Mouse (Mus musculus): Measurements from ENCODE around the gene Sept10. TPM values are rescaled to one million over a fixed set of nuclear protein-coding genes. Genes with fewer than 3 reads are reported as not detected.

Gene Sept10
- total and polyA plus RNA-seq, 3 experiments = 8.3 to 48.2 (median 40.9) TPM

DNA sequence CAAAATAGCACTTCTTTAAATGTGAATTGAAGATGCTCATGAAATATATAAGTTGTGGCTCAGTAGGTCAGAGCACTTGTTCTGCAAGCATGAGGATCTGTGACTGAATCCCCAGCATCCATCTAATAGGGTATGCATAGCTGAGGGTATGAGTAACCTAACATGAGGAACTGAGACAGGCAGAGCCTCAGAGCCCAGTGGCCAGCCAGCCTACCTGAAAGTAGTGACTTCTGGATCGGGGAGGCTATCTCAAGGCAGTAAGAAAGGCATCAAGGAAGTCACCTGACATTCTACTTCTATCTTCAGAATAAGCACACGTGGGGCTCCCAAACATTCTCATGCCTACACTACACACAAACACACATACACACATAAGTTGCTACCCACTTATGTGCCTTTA is 3.5 kb upstream of the Sept10 start:
- peak; percentile 14 for DNase-seq

DNA sequence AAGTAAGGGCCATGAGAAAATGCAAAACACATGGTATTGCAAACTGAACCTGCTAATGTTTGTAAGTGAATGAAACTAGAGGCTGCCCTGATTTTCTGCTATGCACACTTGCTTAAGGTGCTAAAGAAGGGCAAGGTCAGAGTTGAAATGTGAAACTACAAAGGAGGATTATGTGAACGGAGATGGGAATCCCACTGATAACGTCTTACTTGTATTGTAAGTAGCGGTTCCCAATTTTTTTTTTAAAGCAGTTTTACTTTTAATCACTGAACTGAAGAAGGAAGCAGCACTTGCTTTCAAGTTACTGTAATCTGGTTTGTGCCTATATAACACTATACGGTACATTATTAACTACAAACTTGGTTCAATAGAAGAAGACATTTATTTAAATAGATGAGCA is 2.2 kb upstream of the Sept10 start:
- DNase-seq = no peak

DNA sequence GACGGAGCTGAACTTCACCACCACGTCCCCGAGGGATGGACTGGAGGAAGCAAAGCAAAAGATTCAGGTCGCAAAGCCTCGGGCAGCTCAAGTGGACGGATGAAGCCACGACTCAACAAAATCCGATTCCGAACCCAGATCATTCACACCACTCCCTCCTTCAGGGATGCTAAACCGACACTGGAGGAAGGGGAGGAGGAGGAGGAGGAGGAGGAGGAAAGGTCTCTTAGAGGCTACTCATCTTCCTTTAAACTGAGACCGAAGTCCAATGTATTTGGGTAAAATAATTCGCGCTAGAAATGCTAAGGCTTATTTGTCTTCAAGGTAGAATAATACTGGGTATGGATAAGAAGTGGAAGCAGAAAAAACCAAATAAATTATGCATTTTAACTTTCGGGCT is 1.7 kb upstream of the Sept10 start:
- DNase-seq = no peak

DNA sequence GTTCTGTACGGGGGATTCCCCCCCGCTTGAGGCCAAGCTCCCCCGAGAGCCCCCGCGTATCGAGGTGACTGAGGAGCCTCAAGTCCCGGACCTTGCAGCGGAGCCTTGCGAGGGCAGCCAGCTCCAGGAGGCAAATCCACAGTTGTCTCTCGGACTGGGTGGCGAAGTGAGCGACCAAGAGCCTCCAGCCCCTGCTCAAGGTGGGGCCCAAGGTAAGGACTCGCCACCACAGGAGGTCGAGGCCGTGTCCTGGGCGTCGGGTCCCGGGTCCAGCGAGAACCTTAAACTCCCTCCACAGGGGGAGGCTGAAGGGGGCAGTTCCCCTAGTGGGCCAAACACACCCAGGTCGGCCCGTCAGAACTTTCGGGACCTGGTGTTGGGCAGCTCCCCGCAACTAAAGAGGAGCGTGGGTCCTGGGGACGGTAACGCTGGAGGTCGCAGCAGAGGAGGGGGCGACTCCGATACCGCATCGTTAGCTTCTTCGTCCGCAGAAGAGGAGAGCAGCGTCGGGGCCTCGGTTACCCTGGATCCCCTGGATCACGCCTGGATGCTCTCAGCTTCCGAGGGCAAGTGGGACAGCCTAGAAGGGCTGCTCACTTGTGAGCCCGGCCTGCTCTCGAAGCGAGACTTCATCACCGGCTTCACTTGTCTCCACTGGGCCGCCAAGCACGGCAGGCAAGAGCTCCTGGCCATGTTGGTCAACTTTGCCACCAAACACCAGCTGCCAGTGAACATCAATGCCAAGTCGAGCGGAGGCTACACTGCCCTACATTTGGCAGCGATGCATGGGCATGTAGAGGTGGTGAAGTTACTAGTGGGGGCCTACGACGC is 839 bp upstream of the Sept10 start:
- peak; percentile 65 for DNase-seq

DNA sequence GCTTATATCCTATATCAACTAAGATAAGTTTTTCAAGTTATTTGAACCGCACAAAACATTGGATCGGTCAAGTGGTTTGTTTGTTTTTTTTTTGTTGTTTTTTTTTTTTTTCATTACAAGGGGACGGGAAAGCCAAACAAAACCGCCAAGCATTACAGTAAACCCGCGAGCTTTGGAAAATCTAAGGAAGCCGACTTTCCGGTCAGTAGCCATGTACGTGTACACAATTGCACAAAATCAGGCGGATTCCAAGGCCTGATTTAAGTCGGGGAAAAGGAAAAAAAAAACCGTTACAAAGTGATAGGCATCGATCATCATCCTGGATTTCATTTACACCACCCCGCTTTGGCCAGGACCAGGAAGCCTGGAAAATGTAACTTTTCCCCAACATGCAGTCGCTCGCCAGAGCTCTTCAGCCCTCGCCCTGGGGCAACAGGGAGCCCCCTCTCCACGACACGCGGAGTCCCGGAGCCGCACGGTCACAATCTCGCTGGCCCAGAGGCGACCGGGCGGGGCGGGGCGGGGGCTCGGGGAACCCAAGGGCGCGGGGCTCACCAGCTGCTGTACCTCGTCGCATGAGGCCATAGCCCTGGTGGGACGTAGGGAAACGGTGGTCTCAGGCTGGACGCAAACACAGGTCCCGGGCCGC is 699 bp downstream of the Sept10 start:
- DNase-seq = no peak

DNA sequence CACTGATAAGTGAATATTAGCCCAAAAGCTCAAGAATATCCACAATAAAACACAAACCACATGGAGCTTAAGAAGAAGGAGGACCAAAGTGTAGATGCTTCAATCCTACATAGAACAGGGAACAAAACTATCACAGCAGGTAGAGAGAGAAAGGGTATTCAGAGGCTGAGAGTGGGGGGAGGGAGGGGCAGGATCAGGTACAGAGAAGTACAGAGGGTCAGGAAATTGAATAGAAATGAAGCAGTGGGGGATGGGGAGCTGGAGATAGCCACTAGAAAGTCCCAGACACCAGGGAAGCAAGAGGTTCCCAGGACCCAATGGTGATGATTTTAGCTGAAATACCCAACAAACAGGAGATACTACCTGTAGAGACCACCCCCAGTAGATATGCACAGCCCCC is 21.6 kb downstream of the Sept10 start:
- DNase-seq = no peak

DNA sequence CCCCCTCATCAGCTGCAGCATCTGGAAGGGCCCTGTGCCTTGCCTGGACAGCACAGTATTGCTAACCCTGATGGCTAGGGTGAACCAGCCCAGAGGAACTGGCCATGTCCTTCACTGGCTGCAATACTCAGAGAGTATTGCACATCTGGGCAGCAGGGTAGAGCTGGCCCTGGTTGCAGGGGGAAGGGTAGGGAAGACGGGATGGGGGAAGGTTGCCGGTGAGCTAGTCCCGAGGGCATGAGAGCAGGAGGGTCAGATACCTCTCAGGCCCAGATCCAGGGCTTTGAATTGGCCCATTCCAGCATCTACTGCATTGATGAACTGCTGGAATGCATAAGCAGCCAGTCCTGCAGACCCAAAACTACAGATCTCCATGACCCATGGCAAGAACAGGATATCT is 24.9 kb downstream of the Sept10 start:
- peak; percentile 40 for DNase-seq

DNA sequence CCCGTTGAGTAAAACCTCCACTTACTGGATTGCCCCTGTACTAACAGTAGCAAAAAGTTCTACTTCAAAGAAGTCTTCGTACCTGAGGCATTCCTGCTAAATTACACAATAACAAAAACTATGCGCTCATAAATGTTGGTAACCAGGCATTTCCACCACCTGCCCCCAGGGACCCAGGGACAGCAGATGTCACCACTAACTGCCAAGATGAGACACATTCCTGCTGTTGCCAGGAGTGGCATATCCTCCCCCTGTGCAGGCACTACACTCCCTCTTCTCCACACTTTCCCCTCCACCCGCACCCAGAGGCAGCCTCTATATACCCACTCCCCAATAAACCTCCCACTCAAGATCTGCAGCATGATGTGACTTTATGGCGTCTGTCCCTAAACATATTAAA is 26.8 kb downstream of the Sept10 start:
- DNase-seq = no peak

DNA sequence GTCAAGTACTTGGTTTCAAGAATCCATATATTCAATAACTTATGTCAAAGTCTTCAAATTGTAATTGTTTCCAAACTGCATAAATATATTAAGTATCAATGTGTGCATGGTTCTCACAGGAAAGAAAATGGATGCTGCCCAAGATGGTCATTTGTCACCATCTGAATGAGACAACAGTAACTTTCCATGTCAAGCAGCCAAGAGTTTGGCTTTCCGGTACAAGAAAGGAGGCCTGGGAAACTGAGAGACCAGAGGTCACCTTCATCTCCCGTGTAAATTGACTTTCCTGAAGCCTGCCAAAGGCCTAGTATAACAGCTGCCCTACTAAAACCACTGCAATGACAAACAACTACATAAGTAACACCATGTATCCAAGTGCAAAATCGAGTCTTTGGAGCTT is 39.3 kb downstream of the Sept10 start:
- DNase-seq = no peak

DNA sequence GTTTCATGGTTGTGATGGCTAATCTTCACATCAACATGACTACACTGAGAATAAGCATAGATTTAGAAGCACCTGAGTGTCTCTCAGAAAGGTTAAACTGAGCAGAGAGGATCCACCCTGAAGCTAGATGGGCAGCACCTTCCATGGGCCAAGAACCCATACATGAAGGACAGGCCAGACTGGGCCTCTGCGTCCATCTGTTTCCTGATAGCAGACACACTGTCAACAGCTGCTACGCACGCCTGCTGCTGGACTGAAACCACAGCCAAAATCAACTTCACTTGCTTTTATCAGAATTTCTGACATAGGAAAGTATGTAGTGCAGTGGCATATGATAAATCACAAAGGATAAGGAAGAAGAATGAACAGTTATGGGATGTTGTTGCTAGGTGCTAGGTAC is 42.0 kb downstream of the Sept10 start:
- DNase-seq = no peak

DNA sequence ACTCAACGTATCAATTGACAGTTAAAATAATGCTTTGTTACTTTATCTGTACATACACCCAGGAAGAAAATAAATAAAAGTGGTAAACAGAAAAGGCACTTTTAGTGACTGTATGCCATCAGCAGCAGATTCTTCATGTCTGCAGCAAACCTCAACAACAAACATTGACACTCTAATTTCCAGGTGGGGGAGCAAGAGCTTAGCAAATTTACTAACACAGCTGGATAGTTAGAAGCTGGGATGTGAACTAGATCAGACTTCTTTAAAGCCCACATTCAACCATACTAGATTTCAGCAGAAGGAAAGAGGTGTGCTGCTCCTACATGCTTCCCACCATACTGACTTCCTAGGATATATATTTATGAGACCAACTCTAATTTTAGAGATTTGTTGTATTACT is 49.1 kb downstream of the Sept10 start:
- no peak for DNase-seq

DNA sequence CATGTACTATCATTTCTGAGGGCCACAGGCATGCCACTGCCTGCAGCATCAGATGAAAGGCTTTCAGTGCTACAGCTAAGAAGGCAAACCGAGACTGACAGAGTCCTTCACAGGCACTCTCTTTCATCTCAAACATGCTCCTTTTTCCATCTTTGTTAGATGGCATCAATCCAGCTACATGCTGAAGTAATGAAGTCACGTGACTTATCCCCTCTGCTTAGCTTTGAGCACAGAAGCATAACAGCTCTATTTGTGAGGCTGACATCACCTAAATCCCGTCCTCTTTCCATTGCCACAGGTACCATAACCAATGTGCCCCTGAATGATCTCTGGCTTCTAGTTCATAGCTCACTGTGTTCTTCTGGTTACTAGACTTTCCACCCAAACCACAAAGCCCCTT is 50.6 kb downstream of the Sept10 start:
- DNase-seq = no peak

DNA sequence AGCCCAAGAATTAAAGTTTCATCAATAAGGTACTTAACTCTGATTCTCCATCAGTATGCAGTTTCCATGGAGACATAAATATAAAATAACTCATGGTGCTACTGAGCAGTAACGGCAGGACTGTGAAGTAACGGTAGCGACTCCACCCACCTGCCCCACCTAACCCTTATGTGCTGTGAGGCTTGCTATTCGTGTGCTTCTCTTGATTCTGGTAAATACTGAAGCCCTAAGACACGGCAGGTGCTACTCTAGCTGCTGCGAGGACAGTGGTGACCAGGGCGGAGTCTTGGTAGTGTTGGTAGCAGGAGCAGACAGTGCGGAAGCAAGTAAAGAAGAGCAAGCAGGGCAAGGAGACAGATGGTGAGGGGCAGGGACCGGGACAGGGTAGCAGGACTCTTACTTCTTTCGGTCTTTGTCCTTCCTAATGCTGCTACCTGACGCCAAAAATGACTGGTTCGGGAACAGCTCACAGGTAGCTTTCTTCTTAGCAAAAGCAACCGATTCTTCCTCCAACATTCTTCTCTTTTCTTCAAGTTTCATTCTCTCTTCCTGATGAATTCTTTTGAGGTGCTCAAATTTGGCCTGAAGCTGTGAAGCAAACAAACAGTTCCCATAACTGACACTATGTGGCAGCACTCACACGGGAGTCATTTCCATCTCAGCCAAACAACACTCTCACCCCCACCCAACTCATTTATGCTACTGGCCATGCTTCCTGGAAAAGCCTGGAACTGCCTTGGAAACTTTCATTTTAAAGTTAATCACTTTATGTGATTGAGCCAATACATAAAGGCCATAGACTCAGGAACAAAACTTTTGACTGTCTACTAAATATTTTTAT is 55.3 kb downstream of the Sept10 start:
- DNase-seq = peak; percentile 33

DNA sequence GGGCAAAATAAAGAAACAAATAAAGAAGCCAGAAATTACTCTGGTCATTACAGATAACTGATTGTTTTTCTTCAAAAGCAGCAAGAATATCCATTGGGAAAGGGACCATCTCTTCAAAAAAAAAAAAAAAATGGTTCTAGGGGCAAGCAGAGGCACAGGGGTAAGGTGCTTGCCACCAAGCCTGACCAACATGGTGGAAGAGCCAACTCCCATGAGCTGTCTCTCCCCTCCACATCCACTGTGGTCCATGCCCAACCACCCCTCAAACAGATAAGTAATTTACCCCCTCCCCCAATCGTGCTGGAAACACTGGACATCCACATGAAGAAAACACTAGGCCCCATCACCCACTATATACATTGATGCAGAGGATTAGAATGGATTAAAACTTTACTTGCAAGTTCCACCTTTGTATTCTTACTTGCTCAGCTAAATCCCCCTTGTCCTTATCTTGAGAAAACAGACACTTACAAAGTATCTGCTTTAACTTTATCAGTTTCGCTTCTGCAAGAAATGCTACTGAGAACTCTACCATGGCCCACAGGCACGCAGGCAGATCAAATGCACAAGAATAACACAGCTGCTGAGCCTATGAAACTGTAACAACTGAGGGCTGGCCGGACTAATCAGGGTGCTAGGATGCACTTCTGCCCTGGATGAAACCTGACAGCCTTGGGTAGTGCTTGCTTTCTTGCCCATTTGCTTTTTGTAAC is 59.3 kb downstream of the Sept10 start:
- DNase-seq = no peak

DNA sequence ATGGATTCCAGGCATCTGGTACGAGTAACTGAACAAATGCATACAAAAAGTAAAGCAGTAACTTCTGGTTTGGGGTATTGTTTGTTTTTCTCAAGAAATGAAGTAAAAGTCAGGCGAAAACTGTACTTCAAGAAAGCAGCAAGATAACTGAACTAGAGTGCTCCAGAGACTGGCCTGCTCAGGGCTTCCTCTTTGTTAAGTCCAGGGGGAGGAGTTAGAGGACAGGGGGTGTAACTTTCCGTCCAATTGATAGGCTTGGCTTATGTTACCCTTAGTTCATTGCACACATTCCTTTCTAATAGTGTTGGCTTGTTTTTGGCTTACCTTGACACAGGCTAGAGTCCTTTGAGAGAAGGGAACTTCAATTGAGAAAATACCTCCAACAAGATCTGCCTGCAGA is 63.0 kb downstream of the Sept10 start:
- no peak for DNase-seq

DNA sequence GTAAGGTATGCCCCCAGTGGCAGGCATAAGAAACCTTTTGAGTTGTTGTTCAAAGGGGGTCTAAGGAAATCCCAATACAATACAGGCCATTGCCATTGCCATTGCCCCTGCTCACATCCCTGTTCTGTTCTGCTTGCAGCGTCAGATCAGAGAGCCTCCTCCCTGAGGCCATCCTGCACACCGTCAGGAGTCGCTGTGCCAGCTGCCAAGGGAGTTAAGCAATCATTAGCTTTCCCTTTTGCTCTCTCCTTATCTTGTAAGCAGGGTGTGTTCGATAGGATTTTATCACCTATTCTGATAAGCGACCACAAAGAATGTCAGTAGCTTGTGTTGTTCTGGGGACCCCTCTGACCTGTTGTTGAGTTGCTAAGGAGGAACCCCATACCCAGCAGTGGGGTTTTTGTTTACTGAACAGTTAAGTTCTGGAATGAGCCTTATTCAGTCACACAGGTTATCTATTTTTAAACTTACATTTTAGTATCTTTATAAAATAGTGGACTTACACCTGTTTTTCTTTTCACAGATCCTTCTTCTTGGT is 69.0 kb downstream of the Sept10 start:
- peak; percentile 16 for DNase-seq

DNA sequence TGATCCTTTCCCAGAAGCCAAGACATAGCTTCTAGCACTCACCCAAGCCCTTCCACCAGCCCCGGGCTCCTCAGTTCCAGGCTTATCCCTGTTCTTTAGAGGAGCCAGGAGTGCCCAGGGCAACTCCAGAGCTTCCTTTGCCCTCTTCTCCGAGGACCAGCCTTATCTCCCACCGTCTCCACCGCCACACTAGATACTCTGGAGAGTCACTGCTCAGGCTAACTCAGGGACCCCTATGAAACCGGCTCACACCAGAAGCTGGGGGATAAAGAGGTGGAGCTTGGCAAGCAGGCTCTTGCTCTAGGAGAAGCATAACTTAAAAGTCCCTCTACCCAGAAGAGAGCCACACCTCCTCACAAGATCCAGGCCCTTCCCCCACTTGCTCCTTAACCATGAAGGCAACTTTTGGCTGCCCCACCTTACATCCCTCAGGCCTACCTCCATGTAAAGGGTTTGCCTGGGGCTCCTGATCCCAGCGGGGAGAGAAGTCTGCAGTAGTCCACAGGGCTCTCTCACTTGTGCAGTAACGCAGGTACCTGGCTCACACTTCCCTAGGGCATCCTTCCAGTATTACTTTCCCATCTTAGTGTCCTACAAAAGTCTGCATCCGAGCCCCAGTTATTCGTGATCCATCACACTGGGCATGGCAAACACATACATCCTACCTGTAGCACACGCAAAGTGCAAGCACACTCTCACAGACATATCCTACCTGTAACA is 70.5 kb downstream of the Sept10 start:
- DNase-seq = no peak

DNA sequence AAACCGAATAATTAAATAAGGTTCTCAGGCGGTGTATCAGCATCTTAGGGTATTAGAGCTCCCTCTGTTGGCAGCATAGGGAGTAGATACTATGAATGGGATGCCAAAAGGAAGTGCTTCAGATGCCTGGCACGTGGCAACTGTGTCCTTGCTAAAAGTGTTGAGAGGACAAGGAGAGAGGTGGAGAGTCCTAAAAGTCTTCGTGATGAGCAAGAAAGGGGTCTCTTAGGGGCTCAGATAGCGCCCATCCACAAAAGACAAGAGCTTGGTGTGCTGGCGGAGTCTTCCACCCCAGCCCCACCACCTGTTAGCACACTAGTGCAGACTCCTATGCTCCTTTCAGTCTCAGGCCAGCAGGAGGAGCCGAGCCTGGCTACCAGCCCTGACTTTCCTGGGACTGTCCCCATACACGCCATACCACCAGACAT is 71.7 kb downstream of the Sept10 start:
- peak; percentile 47 for DNase-seq

DNA sequence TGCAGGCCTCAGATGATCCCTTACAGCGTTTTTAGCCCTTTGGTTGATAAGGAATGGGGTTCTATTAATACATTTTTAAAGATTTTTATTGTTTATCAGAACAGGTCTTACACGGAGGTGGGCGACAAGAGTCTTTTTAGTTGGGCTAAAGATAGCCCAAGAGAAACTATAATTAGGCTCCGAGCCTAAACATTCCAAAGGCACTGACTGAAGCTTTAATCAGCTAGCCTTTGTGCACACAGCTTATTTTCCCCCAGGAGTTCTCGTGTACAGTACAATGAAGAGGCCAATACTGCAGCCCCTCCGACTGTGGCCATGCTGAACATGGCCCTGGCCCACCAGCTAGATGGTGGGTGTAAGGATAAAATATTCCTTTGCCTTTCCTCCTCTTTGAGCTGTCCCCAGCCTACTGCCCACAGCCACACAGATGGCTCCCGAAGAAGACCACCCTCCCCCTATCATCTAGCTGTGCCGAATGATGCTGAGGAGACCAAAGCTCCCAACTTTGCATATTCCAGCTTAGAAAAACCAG is 88.1 kb downstream of the Sept10 start:
- no peak for DNase-seq

DNA sequence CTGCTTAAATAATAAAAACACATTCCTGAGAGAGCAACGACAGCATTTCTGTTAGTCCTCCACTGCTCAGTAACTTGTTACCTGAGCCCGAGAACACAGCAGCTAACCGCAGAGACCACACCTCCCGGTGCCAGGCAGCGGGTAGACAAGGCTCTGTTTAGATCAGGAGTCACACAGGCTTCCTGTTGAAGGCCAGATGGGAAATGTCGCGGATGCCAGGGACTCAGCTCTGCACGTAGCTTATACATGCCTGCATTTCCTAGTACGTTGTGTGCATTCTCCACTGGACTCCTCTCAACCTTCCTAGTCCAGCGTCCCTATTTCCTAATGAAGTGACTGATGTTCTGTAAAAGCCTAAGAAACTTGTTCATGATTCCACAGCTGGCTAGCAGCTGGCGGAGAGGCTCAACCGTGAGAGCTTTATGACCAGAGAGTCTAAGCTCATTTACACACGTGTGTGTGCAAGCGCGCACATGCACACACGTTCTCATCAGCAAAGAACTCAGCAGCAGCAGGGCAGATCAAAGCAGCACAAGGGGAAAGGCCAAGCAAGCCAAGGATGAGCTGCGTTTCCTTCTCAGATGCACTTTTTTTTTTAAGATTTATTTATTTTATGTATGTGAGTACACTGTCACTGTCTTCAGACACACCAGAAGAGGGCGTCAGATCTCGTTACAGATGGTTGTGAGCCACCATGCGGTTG is 89.6 kb downstream of the Sept10 start:
- no peak for DNase-seq
